Mouse (Mus musculus) cerebellum, adult 2 months (tissue): ENCODE results near the gene Nxn.

Experiments
- CTCF ChIP-seq: fragments of 200-500 bp; IDR thresholded peaks from 2 replicates; pipeline ENCODE4 v1.5.1; 2011; ENCODE audit warnings: low read depth, mild to moderate bottlenecking, control low read depth, low read length, moderate library complexity, borderline replicate concordance; ENCODE audit not compliant: insufficient read depth
- POLR2A ChIP-seq: fragments of 200-500 bp; IDR thresholded peaks from 2 replicates; pipeline ENCODE4 v1.6.1; 2011; ENCODE audit warnings: low read length, control low read depth, borderline replicate concordance; ENCODE audit not compliant: insufficient read depth

- TF ChIP-seq CTCF (no peak), POLR2A (no peak)
Observed at GRCm38 (mm10) chr11:76357464-76357863, 41.5 kb downstream of the Nxn start.
